Mouse (Mus musculus) CD4-positive, CD25-positive, alpha-beta regulatory T cell, adult 2 months (primary cell): ENCODE data around the gene Cd2bp2.

Experiments
- DNase-seq: peaks from one replicate; pipeline ENCODE4 v3.0.0-alpha.2; 2012; ENCODE audit warnings: low read depth, low spot score

The Cd2bp2 gene

GRCm38 (mm10) chr7:127190672-127191071, 5.2 kb downstream of the Cd2bp2 start:
- no peak for DNase-seq

GRCm38 (mm10) chr7:127188305-127189276, 7.3 kb downstream of the Cd2bp2 start:
- DNase-seq, result peak; percentile 73

- DNase-seq, result no peak
Observed at GRCm38 (mm10) chr7:127187351-127187750, 8.5 kb downstream of the Cd2bp2 start.

- DNase-seq, result peak; percentile 66
Observed at GRCm38 (mm10) chr7:127185601-127186000, 10.2 kb downstream of the Cd2bp2 start.

- DNase-seq, result no peak
Observed at GRCm38 (mm10) chr7:127184720-127185119, 11.1 kb downstream of the Cd2bp2 start.

GRCm38 (mm10) chr7:127183828-127184227, 12.0 kb downstream of the Cd2bp2 start:
- peak; percentile 65 for DNase-seq

- no peak for DNase-seq
Observed at GRCm38 (mm10) chr7:127183345-127183744, 12.5 kb downstream of the Cd2bp2 start.

- DNase-seq, result peak; percentile 69
Observed at GRCm38 (mm10) chr7:127181724-127182123, 14.1 kb downstream of the Cd2bp2 start.

GRCm38 (mm10) chr7:127180783-127181182, 15.1 kb downstream of the Cd2bp2 start:
- peak; percentile 74 for DNase-seq

GRCm38 (mm10) chr7:127176937-127177336, 18.9 kb downstream of the Cd2bp2 start:
- peak; percentile 63 for DNase-seq

GRCm38 (mm10) chr7:127166501-127166900, 29.3 kb downstream of the Cd2bp2 start:
- peak; percentile 60 for DNase-seq

GRCm38 (mm10) chr7:127165607-127166493, 30.0 kb downstream of the Cd2bp2 start:
- peak; percentile 75 for DNase-seq

- DNase-seq, result no peak
Observed at GRCm38 (mm10) chr7:127164002-127164401, 31.8 kb downstream of the Cd2bp2 start.

GRCm38 (mm10) chr7:127162546-127162945, 33.3 kb downstream of the Cd2bp2 start:
- DNase-seq, result no peak

GRCm38 (mm10) chr7:127157548-127157947, 38.3 kb downstream of the Cd2bp2 start:
- DNase-seq, result no peak

GRCm38 (mm10) chr7:127153477-127153876, 42.4 kb downstream of the Cd2bp2 start:
- DNase-seq, result no peak

- no peak for DNase-seq
Observed at GRCm38 (mm10) chr7:127152464-127152863, 43.4 kb downstream of the Cd2bp2 start.

- no peak for DNase-seq
Observed at GRCm38 (mm10) chr7:127147901-127148300, 47.9 kb downstream of the Cd2bp2 start.

- DNase-seq, result no peak
Observed at GRCm38 (mm10) chr7:127146267-127146603, 49.6 kb downstream of the Cd2bp2 start.

- peak; percentile 24 for DNase-seq
Observed at GRCm38 (mm10) chr7:127145387-127146266, 50.2 kb downstream of the Cd2bp2 start.

- peak; percentile 85 for DNase-seq
Observed at GRCm38 (mm10) chr7:127144412-127144811, 51.4 kb downstream of the Cd2bp2 start.
